Mouse (Mus musculus) pancreas, adult 10 weeks (tissue): ENCODE results near the gene Il6. TPM values are rescaled to one million over a fixed set of nuclear protein-coding genes. Genes with fewer than 3 reads are reported as not detected.

Experiments
- polyA plus RNA-seq: library from polyadenylated mRNA; stranded (reverse); fragments of 350-450 nt; fragmentation: Illumina TruSeq; extraction: RNeasy Lipid Tissue Mini Kit (QIAGEN cat#74804); gene quantifications from one replicate; pipeline ENCODE4 v1.2.3, GENCODE M21; 2015; ENCODE audit warnings: low read depth, low replicate concordance; ENCODE audit not compliant: insufficient read depth

Il6 gene
- polyA plus RNA-seq: not detected

GRCm38 (mm10) chr5:30012726-30013503 is at the start of gene Il6:
Il6 (plus strand) TSS chr5:30013114.

Other genes with a start within 250 kb of the Il6 start
- gene Tyms, start 60.5 kb downstream of the Il6 start, polyA plus RNA-seq: 3.4 TPM
- not detected for gene Garem2, start 92.0 kb downstream of the Il6 start, polyA plus RNA-seq
- not detected for gene 3110082J24Rik, start 93.0 kb downstream of the Il6 start, polyA plus RNA-seq
- 17.1 TPM for gene Hadha, start 142.0 kb downstream of the Il6 start, polyA plus RNA-seq
- 30.1 TPM for gene Hadhb, start 142.1 kb downstream of the Il6 start, polyA plus RNA-seq
- gene Adgrf3, start 192.6 kb downstream of the Il6 start, polyA plus RNA-seq: not detected
- gene Selenoi, start 219.5 kb downstream of the Il6 start, polyA plus RNA-seq: 4.2 TPM